Mouse (Mus musculus) forelimb bud, embryonic 11.5 days (tissue): ENCODE data around the gene Tbc1d10c.

ENCODE experiments used
- DNase-seq: peaks from one replicate; pipeline ENCODE4 v3.0.0-alpha.2; 2012; ENCODE audit warnings: low read depth, low spot score

Tbc1d10c gene

GRCm38 (mm10) chr19:4192251-4192985 is 1.3 kb upstream of the Tbc1d10c start:
- no peak for DNase-seq

GRCm38 (mm10) chr19:4191528-4192250 is 605 bp upstream of the Tbc1d10c start, which contains the start of gene Ppp1ca:
Ppp1ca (plus strand) TSS chr19:4192065.
- DNase-seq = peak; percentile 93

DNA sequence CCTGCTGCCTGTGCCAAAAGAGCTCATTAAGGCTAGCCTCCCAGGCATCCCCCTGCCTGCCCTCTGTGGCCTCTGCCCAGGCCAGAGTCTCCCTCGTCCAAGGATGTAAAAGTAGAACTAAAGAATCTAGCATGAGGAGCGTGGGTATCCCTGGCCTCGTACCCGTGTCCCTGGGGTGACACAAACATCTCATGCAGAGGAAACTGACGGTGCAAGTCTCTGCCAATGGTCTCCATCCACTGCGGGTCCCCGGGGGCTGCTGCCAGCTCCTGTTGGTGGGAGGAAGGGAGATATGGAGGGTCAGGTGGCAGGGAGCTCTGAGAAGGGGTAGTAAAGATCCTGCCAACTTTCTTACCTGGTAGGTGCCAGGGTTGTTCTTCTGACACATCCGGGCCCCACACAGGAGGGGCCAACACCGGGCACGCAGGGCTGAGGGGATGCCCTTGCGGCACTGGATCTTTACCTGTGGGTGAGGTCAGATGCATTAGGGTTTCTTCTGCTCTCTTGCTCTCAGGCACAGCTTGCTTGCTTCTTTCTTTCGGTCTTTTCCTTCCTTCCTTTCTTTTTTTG is 1.9 kb downstream of the Tbc1d10c start:
- DNase-seq = no peak

GRCm38 (mm10) chr19:4187303-4187702 is 3.8 kb downstream of the Tbc1d10c start:
- DNase-seq = no peak

GRCm38 (mm10) chr19:4184976-4185975 is 5.8 kb downstream of the Tbc1d10c start:
- no peak for DNase-seq

DNA sequence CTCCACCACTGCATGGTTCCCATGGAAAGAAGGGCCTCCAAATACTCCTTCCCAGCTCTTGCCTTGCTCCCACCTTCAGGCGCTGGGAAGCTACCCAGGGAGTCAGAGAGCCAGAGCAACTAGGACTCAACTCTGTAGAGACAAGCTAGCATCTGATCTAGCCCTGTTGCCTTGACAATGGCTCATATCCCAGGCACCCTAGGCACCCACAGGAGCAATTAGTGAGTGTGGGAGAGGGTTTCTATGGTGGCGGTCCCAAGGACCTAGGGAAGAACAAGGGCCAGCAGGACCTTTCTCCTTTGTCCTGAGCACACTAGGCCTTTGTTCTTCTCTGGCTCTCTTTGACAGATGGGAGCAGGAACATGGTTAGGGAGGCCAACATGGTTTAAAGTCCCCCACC is 7.4 kb downstream of the Tbc1d10c start:
- no peak for DNase-seq

GRCm38 (mm10) chr19:4181892-4182291 is 9.2 kb downstream of the Tbc1d10c start:
- DNase-seq = no peak

GRCm38 (mm10) chr19:4180411-4180810 is 10.7 kb downstream of the Tbc1d10c start:
- no peak for DNase-seq

DNA sequence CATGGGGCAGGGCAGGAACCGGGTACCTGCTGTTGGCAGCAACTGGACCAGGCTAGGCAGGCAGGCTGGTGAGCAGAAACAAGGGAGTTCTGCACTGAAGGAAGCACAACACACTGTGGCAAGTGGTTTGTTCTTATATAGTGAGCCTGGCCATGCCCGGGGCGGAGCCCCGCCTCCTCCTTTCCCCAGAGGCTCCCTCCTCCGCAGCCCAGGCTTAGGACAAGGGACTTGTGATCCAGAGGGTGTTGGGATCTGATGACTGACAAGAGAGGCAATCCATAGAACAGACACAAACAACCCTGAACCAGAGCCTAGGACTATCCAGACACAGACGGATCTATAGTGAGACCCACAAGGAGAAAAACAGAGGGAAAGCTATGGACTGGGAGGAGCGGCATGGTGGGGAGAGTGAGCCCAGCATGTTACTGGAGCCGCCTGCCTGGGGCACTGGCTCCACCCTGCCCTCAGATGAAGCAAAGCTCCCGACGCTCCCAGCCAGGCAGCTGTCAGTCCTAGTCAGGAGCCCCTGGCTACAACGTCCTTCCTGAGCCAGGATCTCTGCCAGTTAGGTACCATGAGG is 15.6 kb downstream of the Tbc1d10c start, which contains the start of gene Carns1:
Carns1 (minus strand) TSS at position 112 of the 580 bp plus-strand sequence.
- no peak for DNase-seq

DNA sequence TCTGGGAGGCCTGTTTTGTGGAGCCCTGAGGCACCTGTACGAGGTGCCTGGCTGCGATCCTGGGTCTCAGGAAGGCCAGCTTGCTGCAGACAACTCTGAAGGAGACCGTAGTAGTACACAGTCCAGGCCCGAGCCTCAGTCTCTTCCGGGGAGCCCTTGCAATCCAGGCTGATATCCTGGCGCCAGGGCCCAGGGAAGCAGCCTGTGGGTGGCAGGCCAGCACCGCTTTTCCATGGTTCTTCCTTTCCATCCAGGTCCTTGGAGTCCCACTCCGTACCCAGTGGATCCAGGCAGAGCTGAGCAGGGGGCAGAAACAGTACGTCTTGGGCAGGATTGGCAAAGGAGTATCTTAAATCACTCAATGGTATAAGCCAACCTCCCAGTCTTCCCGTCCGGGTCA is 18.2 kb downstream of the Tbc1d10c start:
- no peak for DNase-seq

DNA sequence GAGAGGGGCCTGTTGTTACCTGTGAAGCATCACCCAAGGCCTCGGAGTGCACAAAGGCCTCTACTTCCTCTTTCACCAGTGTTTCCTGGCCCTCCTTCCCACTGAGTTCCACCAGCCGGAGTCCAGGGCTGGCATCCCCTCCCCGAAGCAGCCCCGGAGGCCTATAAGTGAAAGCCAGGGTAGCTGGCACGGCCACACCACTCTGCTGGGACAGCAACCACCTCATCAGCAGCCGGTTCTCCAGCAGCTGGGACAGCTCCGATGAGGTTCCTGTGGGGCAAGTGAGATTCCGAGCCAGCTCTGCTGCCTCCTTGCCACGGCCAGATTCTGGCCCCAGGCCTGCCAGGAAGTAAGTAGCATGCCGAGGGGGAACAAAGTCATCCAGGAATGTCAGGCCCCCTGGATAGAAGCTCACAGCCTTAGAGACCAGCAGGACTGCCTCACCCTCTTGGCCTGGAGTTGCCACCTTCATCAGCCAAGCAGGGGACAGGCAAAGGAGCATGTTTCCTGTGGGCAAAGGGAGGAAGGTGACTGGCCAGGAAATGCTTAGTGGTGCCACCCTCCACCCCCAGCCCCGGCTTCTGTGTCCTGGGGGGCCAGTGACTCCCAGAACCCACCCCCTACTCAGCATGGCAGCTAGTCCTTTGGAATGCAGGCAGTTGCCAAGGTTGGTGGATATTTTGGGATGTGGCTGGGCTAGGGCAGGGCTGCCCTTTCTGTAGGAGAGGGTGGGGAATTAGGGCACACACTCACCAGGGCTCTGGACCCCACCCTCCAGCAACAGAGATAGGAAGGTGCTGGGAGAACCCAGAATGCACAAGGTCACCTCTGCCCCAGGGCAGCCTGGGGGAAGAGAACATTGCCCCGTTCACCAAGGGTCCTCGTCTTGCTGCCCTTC is 19.4 kb downstream of the Tbc1d10c start:
- no peak for DNase-seq

DNA sequence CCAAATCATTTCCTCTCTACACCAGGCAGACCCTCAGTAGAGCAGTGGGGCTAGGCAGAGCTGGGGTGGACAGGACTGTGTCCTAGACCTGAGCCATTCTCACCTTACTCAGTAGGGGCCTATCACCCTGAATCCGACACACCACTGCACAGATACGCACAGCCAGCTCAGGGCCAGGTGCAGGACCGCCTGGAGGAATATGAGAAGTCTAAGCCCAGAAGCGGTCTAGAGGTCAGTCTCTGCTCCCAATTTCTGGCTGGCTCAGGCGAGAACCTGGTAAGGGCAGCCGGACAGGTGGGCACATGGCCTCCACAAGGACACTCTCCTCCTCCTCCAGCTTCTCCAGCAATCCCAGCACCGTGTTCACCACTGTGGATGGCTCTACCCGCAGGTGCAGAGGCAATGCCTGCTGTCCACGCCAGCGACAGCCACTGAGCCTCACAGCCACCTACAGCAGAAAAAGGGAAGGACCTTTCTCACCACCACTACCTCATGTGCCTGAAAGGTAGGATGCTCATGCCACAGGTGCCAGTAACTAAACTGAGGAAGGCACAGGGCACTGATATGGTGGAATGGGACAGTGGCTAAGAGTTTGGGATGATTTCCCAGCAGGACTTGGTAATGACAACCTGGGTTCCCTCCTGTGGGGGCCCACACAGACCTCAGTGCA is 20.2 kb downstream of the Tbc1d10c start:
- no peak for DNase-seq

DNA sequence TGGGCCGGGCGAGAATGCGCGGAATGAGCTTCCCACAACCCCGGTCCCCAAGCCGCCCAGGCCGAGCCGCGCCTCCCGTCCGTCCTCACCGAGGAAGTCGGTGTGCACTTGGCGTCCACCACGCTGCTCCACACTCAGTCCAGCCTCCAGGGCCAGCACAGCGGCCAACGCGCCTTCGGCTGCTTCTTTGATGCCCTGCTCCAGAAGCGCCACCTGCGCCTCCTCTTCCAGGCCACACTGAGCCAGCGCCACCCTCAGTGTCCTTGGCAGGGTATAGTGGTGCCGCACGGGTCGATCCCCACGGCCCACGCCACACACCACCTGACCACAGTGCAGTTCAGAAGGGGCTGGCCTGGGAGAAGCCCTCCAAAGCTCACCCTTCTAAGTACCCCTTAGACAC is 21.3 kb downstream of the Tbc1d10c start:
- no peak for DNase-seq

DNA sequence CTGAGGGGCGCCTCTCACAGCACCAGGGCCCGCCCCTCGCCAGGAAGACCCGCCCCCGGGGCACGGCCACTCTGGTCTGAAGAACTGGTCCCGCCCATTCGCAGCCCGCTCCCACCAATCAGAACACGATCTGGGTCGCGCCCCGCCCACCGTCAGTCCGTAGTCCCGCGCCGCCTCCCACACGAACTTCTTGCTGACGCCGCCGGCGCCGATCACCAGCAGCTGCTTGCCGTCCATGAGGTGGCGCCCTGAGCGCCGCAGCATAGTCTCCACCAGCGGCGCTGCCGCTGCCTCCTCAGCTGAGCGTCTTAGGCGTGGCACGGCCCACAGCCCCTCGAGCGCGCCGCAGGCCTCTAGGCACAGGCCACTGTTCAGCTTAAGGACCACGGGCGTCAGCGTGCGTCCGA is 21.7 kb downstream of the Tbc1d10c start:
- peak; percentile 98 for DNase-seq

DNA sequence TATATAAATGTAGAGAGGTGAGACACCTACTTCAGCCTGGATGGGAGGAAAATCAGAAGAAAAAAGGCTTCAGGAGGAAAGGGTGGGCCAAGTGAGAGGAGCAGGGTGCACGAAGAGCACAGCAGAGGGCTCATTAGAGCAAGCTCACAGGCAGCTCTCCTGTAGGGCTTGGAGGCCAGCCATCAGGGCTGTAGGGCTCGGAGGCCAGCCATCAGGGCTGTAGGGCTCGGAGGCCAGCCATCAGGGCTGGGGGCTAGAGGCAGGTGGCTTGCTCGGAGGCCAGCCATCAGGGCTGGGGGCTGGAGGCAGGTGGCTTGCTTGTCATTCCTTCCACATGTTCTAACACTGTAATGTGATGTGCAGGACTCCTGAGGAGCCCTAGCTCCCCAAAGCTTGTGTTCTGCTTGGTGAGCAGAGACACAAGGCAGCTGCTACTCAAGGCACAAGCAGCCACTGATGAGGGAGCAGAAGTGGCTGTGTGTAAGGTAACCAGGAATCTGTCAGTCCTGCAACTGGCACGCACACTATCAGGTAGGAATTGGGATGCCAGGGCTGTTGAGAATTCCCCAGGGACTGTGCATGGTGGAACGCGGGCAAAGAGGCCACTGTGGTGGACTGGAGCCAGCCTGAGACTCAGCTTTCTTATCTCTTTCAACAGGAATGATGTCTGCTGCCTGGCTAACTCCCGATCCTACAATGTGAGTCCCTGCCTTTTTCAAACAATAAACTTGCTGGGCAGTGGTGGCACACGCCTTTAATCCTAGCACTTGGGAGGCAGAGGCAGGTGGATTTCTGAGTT is 24.2 kb downstream of the Tbc1d10c start:
- DNase-seq = no peak

DNA sequence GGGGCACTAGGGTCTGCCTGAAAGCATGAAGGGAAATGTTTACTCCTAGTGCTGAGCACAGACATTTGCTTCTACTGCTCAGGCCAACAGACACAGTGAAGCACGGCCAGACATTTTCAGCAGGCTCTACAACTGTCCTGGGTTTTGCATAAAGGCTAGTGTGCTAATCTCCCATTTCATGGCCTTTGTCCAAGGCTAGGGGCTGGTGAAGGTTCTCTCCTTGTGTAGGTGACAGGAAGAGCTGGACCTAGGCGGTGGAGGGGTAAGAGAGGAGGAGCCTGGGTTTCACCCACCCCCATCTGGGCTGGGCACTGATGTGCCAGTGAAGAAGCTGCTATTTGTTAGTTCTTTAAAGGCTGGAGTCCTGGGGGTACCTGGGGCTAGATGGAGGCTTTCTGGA is 26.4 kb downstream of the Tbc1d10c start:
- no peak for DNase-seq

- DNase-seq = no peak
Measured at GRCm38 (mm10) chr19:4164100-4164499, 27.0 kb downstream of the Tbc1d10c start.

GRCm38 (mm10) chr19:4163543-4163887 is 27.6 kb downstream of the Tbc1d10c start:
- no peak for DNase-seq
